Mouse (Mus musculus): ENCODE data around the gene Cntn3.

DNA sequence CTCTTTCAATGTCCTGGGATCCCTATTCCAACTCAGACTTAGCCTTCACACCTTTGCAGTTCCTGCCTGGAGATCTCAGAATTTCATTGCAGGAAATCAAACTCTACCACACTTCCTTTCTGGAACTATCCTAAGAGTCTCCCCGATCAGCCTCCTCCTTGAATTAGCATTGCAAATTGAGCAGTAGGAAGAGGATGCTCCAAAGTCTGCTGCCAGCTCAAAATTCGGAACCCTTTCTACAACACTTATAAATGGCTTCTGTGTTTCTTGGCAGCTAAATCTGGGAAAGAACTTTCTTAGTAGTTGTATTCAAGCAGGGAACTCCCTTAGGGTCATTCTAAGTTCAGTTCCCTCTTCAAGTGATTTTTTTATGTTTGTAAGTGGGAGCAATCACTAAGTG is 24.9 kb upstream of the Cntn3 start:
- no peak for TF ChIP-seq CTCF (IDR thresholded peaks at IDR 0.05; ENCODE audit: borderline replicate concordance, insufficient read depth, low read length)
- no peak for TF ChIP-seq POLR2A (IDR thresholded peaks at IDR 0.05; ENCODE audit: low read depth, low read length)
